Mouse (Mus musculus): Measurements from ENCODE around the gene Figla. TPM values are rescaled to one million over a fixed set of nuclear protein-coding genes. Genes with fewer than 3 reads are reported as not detected.
"Not testable (repeated sequence)": the region's sequence is repeated elsewhere in the genome, so short reads cannot be mapped to it uniquely, and the experiment has no call there.

Figla gene
- polyA plus RNA-seq (2015; fragmentation: Nextera tagmentation; extraction: Ambion mirVana): not detected in 2 replicates

GRCm38 (mm10) chr6:86015871-86016270 is at the start of gene Figla:
TSS of gene Figla (plus strand) at chr6:86016171.
- Histone ChIP-seq H3K4me2 (replicated peaks) (no peak within 1 kb of the TSS), H3K4me3 (replicated peaks) (no peak within 1 kb of the TSS), H3K9ac (no peak within 1 kb of the TSS), H3K27ac (replicated peaks) (no peak within 1 kb of the TSS), H3K27me3 (no peaks in the 10 kb centered on the region), H3K36me3 (no peaks in the 10 kb centered on the region), H3K9me3 (replicated peaks) (no peaks in the 10 kb centered on the region), H3K4me1 (no peaks in the 10 kb centered on the region)
- ATAC-seq (ENCODE audit: insufficient number of reproducible peaks, low FRiP score, low TSS enrichment, low read depth): no peak
- 84% methylated on average over 9 of the region's 9 CpGs for WGBS

DNA sequence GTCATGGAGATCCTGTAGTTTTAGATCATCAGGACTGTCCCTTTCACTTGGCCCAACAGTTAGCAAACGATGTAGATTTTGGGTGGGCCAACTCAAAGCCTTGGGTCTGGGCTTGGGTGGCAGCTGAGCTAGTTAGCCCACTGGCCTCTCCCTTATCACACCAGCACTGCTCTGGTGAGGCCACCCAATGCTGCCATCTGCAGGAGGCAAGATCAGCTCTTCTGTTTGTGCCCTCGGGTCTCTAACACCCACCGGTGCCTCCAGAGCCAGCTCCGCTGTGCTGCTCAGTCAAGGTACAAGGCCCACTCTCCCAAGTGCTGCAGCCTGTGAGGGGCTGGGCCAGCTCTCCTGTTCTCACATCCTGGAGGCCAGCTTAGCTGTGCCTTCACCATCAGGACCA is 49.3 kb upstream of the Figla start:
- ATAC-seq (ENCODE audit: insufficient number of reproducible peaks, low FRiP score, low TSS enrichment, low read depth): no peak
- Histone ChIP-seq H3K4me1 (no peaks in the 10 kb centered on the region), H3K9me3 (replicated peaks) (no peaks in the 10 kb centered on the region), H3K4me3 (replicated peaks) (no peak overlapping the region), H3K36me3 (no peaks in the 10 kb centered on the region), H3K27me3 (no peaks in the 10 kb centered on the region), H3K9ac (no peak overlapping the region), H3K27ac (replicated peaks) (no peak overlapping the region), H3K4me2 (replicated peaks) (no peak overlapping the region)
- WGBS: 80% methylated on average over 4 of the region's 4 CpGs

DNA sequence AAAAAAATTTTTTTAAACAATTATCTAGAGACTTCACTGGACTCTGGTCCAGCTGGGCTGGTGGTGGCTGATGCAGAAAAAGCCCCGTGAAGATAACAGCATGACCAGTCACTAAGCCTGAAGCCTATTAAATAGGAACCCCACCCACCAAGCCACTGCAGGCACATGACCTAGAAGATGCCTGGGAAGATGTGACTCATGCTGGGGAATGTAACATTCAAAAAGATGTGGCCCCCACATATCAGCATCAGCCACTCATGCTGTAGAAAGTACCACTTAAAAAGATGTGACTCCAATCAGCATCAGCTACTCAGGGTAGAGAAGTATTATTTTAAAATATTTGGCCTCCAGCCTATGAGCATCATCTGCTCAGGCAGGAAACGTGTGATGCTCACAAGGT is 46.1 kb upstream of the Figla start:
- Histone ChIP-seq H3K4me2 (replicated peaks) (no peak overlapping the region), H3K9ac (no peak overlapping the region), H3K4me3 (replicated peaks) (no peak overlapping the region), H3K36me3 (no peaks in the 10 kb centered on the region), H3K4me1 (peaks cover 12% of the 10 kb centered on the region), H3K27me3 (no peaks in the 10 kb centered on the region), H3K27ac (replicated peaks) (no peak overlapping the region), H3K9me3 (replicated peaks) (no peaks in the 10 kb centered on the region)
- ATAC-seq (ENCODE audit: insufficient number of reproducible peaks, low FRiP score, low TSS enrichment, low read depth): no peak
- 64% methylated on average over 2 of the region's 2 CpGs for WGBS

DNA sequence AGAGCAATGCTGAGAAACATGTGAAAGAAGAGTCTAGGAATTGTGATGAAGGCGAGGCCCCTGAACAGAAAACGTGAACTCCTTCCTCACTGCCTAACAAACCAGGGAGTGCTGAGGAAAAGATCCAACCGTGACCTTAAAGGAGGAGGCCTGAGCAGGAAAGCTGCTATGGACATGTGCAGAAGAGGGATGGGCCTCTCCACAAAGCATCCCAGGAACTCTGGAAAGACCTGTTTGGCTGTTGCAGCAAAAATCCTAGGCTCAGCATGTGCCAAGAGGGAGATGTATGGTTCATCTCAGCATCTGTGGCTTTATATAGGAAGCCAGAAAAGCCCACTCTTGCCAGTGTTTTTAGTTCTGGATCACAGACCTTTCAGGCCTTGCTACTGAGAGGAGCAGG is 43.3 kb upstream of the Figla start:
- no peak for ATAC-seq (ENCODE audit: insufficient number of reproducible peaks, low FRiP score, low TSS enrichment, low read depth)
- H3K9me3 ChIP-seq (replicated peaks): no peaks in the 10 kb centered on the region
- no peak overlapping the region for H3K9ac ChIP-seq
- no peak overlapping the region for H3K4me3 ChIP-seq (replicated peaks)
- peaks cover 12% of the 10 kb centered on the region for H3K4me1 ChIP-seq
- WGBS: 43% methylated on average over 3 of the region's 3 CpGs
- peak overlapping the region; percentile 65 for H3K27ac ChIP-seq (replicated peaks)
- no peaks in the 10 kb centered on the region for H3K27me3 ChIP-seq
- no peak overlapping the region for H3K4me2 ChIP-seq (replicated peaks)
- no peaks in the 10 kb centered on the region for H3K36me3 ChIP-seq

GRCm38 (mm10) chr6:85973336-85973735 is 42.6 kb upstream of the Figla start:
- no peak for ATAC-seq (ENCODE audit: insufficient number of reproducible peaks, low FRiP score, low TSS enrichment, low read depth)
- H3K27ac ChIP-seq (replicated peaks): peak overlapping the region; percentile 65
- peaks cover 12% of the 10 kb centered on the region for H3K4me1 ChIP-seq
- H3K9me3 ChIP-seq (replicated peaks): no peaks in the 10 kb centered on the region
- H3K9ac ChIP-seq: no peak overlapping the region
- H3K4me2 ChIP-seq (replicated peaks): no peak overlapping the region
- H3K4me3 ChIP-seq (replicated peaks): no peak overlapping the region
- no peaks in the 10 kb centered on the region for H3K27me3 ChIP-seq
- WGBS: 81% methylated on average over 3 of the region's 3 CpGs
- H3K36me3 ChIP-seq: no peaks in the 10 kb centered on the region

GRCm38 (mm10) chr6:85974941-85975617 is 40.9 kb upstream of the Figla start:
- Histone ChIP-seq H3K4me1 (peaks cover 12% of the 10 kb centered on the region), H3K4me3 (replicated peaks) (no peak overlapping the region), H3K4me2 (replicated peaks) (no peak overlapping the region), H3K27me3 (no peaks in the 10 kb centered on the region), H3K36me3 (no peaks in the 10 kb centered on the region), H3K9me3 (replicated peaks) (no peaks in the 10 kb centered on the region), H3K9ac (no peak overlapping the region), H3K27ac (replicated peaks) (no peak overlapping the region)
- ATAC-seq (ENCODE audit: insufficient number of reproducible peaks, low FRiP score, low TSS enrichment, low read depth): no peak
- WGBS: 55% methylated on average over 10 of the region's 10 CpGs

- Histone ChIP-seq H3K9me3 (replicated peaks) (no peaks in the 10 kb centered on the region), H3K9ac (no peak overlapping the region), H3K4me3 (replicated peaks) (no peak overlapping the region), H3K27me3 (no peaks in the 10 kb centered on the region), H3K4me2 (replicated peaks) (no peak overlapping the region), H3K36me3 (no peaks in the 10 kb centered on the region), H3K4me1 (peaks cover 12% of the 10 kb centered on the region), H3K27ac (replicated peaks) (no peak overlapping the region)
- ATAC-seq (ENCODE audit: insufficient number of reproducible peaks, low FRiP score, low TSS enrichment, low read depth): no peak
- 81% methylated on average over 1 of the region's 1 CpGs for WGBS
These were observed 40.2 kb upstream of the Figla start for GRCm38 (mm10) chr6:85975761-85976160.

GRCm38 (mm10) chr6:85976242-85976641 is 39.7 kb upstream of the Figla start:
- no peaks in the 10 kb centered on the region for H3K9me3 ChIP-seq (replicated peaks)
- 84% methylated on average over 5 of the region's 5 CpGs for WGBS
- no peak overlapping the region for H3K9ac ChIP-seq
- H3K4me3 ChIP-seq (replicated peaks): no peak overlapping the region
- H3K4me1 ChIP-seq: peaks cover 12% of the 10 kb centered on the region
- no peaks in the 10 kb centered on the region for H3K36me3 ChIP-seq
- no peak for ATAC-seq (ENCODE audit: insufficient number of reproducible peaks, low FRiP score, low TSS enrichment, low read depth)
- no peaks in the 10 kb centered on the region for H3K27me3 ChIP-seq
- H3K27ac ChIP-seq (replicated peaks): no peak overlapping the region
- H3K4me2 ChIP-seq (replicated peaks): no peak overlapping the region

DNA sequence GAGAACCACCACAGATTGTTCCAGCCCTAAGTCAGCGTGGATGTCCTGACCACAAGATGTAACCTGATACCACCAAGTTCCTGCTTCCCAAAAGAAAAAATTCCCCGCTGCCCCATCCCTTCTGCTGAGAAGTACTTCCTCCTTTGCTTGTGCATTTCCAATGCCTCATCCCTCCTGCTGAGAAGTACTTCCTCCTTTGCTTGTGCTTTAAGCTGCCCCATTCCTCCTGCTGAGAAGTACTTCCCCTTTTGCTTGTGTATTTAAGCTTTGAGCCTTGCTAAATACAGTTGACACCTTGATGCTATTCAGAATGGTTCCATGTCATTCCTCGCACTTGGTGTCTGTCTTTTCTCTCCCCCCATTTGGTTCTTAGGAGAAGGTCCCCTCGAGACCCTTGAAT is 37.2 kb upstream of the Figla start:
- H3K9ac ChIP-seq; H3K27ac ChIP-seq (replicated peaks); H3K27me3 ChIP-seq; H3K4me3 ChIP-seq (replicated peaks); H3K4me2 ChIP-seq (replicated peaks); ATAC-seq (ENCODE audit: insufficient number of reproducible peaks, low FRiP score, low TSS enrichment, low read depth); H3K36me3 ChIP-seq; H3K4me1 ChIP-seq; H3K9me3 ChIP-seq (replicated peaks): not testable (repeated sequence)
- WGBS: 67% methylated on average over 4 of the region's 4 CpGs

GRCm38 (mm10) chr6:85984351-85984750 is 31.6 kb upstream of the Figla start:
- Histone ChIP-seq H3K9me3 (replicated peaks) (no peaks in the 10 kb centered on the region), H3K4me3 (replicated peaks) (no peak overlapping the region), H3K4me1 (no peaks in the 10 kb centered on the region), H3K27me3 (no peaks in the 10 kb centered on the region), H3K4me2 (replicated peaks) (no peak overlapping the region), H3K9ac (no peak overlapping the region), H3K36me3 (no peaks in the 10 kb centered on the region), H3K27ac (replicated peaks) (no peak overlapping the region)
- 82% methylated on average over 8 of the region's 8 CpGs for WGBS
- no peak for ATAC-seq (ENCODE audit: insufficient number of reproducible peaks, low FRiP score, low TSS enrichment, low read depth)

DNA sequence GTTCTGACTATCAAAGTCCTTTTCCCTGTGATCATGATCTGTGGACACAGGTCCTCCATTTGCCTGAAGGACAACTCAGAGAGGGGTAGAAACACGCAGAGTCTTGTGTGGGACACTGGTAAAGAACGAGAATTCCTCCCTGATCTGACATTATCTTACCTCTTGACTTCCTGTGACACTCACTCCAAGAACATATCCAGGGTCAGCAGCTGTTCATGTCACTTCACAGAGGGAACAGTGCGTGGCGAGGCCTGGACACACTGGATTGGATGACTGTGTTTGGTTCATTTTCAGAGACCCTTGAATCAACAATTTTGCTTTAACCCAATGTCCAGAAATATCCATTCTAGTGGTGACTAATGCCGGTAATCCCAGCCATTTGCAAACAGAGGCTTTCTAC is 26.4 kb upstream of the Figla start:
- ATAC-seq (ENCODE audit: insufficient number of reproducible peaks, low FRiP score, low TSS enrichment, low read depth); H3K27me3 ChIP-seq; H3K9ac ChIP-seq; H3K36me3 ChIP-seq; H3K9me3 ChIP-seq (replicated peaks); H3K4me2 ChIP-seq (replicated peaks); H3K4me3 ChIP-seq (replicated peaks); H3K27ac ChIP-seq (replicated peaks); H3K4me1 ChIP-seq: not testable (repeated sequence)
- 82% methylated on average over 5 of the region's 5 CpGs for WGBS

DNA sequence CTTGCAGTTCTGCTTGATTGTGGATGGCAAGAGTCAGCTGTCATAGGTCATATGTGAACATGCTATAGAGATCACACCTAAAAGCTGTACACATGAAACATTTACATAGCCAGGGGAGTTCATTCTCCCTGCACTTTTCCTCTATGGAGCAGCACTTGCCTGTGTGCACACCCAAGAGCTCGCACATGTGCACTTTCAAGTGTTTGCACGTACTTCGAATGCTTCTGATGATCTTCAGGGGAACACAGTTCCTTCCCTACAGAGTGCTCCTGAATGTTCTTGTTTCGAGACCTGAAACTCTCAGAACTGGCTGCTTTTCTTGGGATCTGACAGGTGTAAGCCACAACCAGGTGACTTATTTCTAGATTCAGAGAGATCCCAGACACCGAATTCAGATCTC is 25.2 kb upstream of the Figla start:
- 88% methylated on average over 5 of the region's 5 CpGs for WGBS

More for the DNA sequence above, 25.2 kb upstream of the Figla start:
- H3K4me3 ChIP-seq (replicated peaks); H3K9ac ChIP-seq; ATAC-seq (ENCODE audit: insufficient number of reproducible peaks, low FRiP score, low TSS enrichment, low read depth); H3K9me3 ChIP-seq (replicated peaks); H3K27me3 ChIP-seq; H3K36me3 ChIP-seq; H3K4me2 ChIP-seq (replicated peaks); H3K27ac ChIP-seq (replicated peaks); H3K4me1 ChIP-seq: not testable (repeated sequence)
